Mouse (Mus musculus) lung, adult 2 months (tissue): ENCODE measurements around the gene Pofut2. TPM values are rescaled to one million over a fixed set of nuclear protein-coding genes. Genes with fewer than 3 reads are reported as not detected.

Experiments used
- DNase-seq: peaks from one replicate; pipeline ENCODE4 v3.0.0; 2022
- H3K4me1 ChIP-seq: fragments of 200-500 bp; 2 replicates; pipeline ENCODE4 v1.6.1; 2011; ENCODE audit warnings: low read length; ENCODE audit not compliant: control insufficient read depth, insufficient read depth
- H3K4me3 ChIP-seq: fragments of 200-500 bp; replicated peaks from 2 replicates; pipeline ENCODE3; 2011; ENCODE audit warnings: low read depth, mild to moderate bottlenecking, control low read depth, low read length; ENCODE audit errors: extremely low read depth
- CTCF ChIP-seq: fragments of 200-500 bp; IDR thresholded peaks from 2 replicates; pipeline ENCODE4 v1.5.1; 2011; ENCODE audit warnings: mild to moderate bottlenecking, low read length, control low read depth; ENCODE audit not compliant: insufficient read depth
- POLR2A ChIP-seq: fragments of 200-500 bp; IDR thresholded peaks from 2 replicates; pipeline ENCODE4 v1.6.1; 2011; ENCODE audit warnings: low read depth, mild to moderate bottlenecking, control low read depth, low read length, borderline replicate concordance; ENCODE audit errors: extremely low read depth
- WGBS: fragments of 180-500 bp; shearing (Covaris S2); methylation state at CpG from one replicate; pipeline ENCODE4 v1.1.7; 2018; 5-methylcytosine and 5-hydroxymethylcytosine counted together
- polyA plus RNA-seq: library from polyadenylated mRNA; depleted of rRNA; stranded (reverse); fragments of >200 nt; gene quantifications from 2 replicates; pipeline ENCODE4 v1.2.3, GENCODE M21; 2012; rRNA removed

Pofut2 gene
- polyA plus RNA-seq, 1 experiment, result 81.3 TPM

GRCm38 (mm10) chr10:77305766-77306165 is 46.7 kb downstream of the Pofut2 start:
- Histone ChIP-seq H3K4me3 (no peak overlapping the region), H3K4me1 (no peaks in the 10 kb centered on the region)
- 81% methylated on average over 8 of the region's 8 CpGs for WGBS
- TF ChIP-seq POLR2A (no peak), CTCF (no peak)
- DNase-seq, result no peak

- WGBS, result 55% methylated on average over 10 of the region's 10 CpGs
- no peak for TF ChIP-seq POLR2A
- TF ChIP-seq CTCF, result no peak
- no peak for DNase-seq
- H3K4me1 ChIP-seq, result no peaks in the 10 kb centered on the region
- H3K4me3 ChIP-seq, result no peak overlapping the region
Observed at GRCm38 (mm10) chr10:77308978-77309377, 50.0 kb downstream of the Pofut2 start.

- no peak for DNase-seq
- Histone ChIP-seq H3K4me3 (no peak overlapping the region), H3K4me1 (no peaks in the 10 kb centered on the region)
- TF ChIP-seq POLR2A (no peak), CTCF (no peak)
- WGBS, result 64% methylated on average over 9 of the region's 9 CpGs
Observed at GRCm38 (mm10) chr10:77314711-77315266, 55.8 kb downstream of the Pofut2 start.

GRCm38 (mm10) chr10:77315682-77316081 is 56.7 kb downstream of the Pofut2 start:
- no peak for TF ChIP-seq POLR2A
- TF ChIP-seq CTCF, result no peak
- DNase-seq, result no peak
- no peak overlapping the region for H3K4me3 ChIP-seq
- WGBS, result 84% methylated on average over 2 of the region's 2 CpGs
- H3K4me1 ChIP-seq, result no peaks in the 10 kb centered on the region

Other genes starting within 250 kb of the Pofut2 start
- gene Slc19a1, start 227.0 kb upstream of the Pofut2 start, polyA plus RNA-seq, result 26.4 and 26.7 TPM in 2 replicates
- gene Col18a1, start 92.7 kb upstream of the Pofut2 start, polyA plus RNA-seq, result 38.1 and 39.3 TPM in 2 replicates
- 29.9 and 35.0 TPM in 2 replicates for gene Adarb1, start 159.1 kb downstream of the Pofut2 start, polyA plus RNA-seq